Mouse (Mus musculus) G1E (cell line): Measurements from ENCODE around the gene Syce3.

Experiments
- CTCF ChIP-seq: IDR thresholded peaks from 2 replicates; pipeline ENCODE4 v1.5.1; 2012; ENCODE audit warnings: low read depth, low read length, inconsistent platforms, mixed read lengths
- GATA1 ChIP-seq: IDR thresholded peaks from 2 replicates; pipeline ENCODE4 v1.6.1; 2012; ENCODE audit warnings: borderline replicate concordance, low read length, inconsistent platforms, mixed read lengths
- POLR2AphosphoS5 ChIP-seq: IDR thresholded peaks from 2 replicates; pipeline ENCODE4 v1.6.1; 2012; ENCODE audit warnings: low read depth, low read length, inconsistent platforms; ENCODE audit not compliant: insufficient replicate concordance
- TAL1 ChIP-seq: conservative IDR thresholded peaks from 2 replicates; pipeline ENCODE4 v1.6.1; 2012; ENCODE audit warnings: low read depth, low read length, inconsistent platforms, mixed read lengths

DNA sequence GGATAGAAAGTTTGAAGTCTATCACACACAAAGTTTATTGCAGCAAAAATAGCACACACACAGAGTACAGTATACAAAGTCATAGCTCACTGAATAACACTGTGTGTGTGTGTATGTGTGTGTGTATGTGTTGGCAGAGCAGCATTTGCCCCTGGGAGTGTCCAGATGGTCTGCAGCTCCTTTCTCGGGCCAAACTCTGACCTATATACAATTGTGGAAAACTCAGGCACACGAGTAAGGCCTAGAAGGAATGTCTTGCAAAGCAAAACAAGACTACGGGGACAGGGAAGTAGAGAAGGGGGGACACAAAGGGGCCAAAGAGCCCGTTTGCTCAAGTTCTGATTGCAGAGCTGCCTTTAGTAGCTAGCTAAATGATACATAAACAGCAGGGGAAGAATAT, 22.6 kb upstream of the Syce3 start:
- TF ChIP-seq CTCF (no peak), POLR2AphosphoS5 (no peak), TAL1 (no peak), GATA1 (no peak)
